Mouse (Mus musculus): Measurements from ENCODE around the gene Ubap2l.

DNA sequence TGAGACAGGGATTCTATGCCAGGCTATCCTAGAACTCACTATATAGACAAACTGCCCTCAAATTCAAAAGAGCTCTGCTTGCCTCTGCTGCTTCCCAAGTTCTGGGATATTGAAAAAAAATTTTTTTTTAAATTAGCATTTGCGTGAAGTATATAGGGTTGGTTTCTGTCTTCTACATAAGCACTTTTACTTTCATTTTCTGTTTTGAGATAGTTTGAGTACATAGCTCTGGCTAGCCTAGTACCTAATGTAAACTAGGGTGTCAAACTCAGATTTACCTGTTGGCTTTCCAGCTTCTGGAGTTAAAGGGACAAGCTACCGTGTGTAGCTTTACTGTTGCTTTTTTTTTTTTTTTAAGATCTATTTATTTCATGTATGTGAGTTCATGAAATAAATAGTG lies 49.2 kb upstream of the Ubap2l start:
- TF ChIP-seq CTCF (IDR thresholded peaks at IDR 0.05; ENCODE audit: borderline replicate concordance, control insufficient read depth, extremely low read depth, insufficient read depth, low read length, poor library complexity) (no peak), POLR2A (IDR thresholded peaks at IDR 0.05; ENCODE audit: control insufficient read depth, extremely low read depth, insufficient read depth, low read length, poor library complexity) (no peak)
